Mouse (Mus musculus) myocyte (in vitro differentiated cells): ENCODE data around the gene Bmp15. TPM values are rescaled to one million over a fixed set of nuclear protein-coding genes. Genes with fewer than 3 reads are reported as not detected.

ENCODE experiments used
- H3K27me3 ChIP-seq: one replicate; pipeline ENCODE4 v1.6.1; 2011; ENCODE audit not compliant: control insufficient read depth, insufficient read depth, insufficient read length
- H3K36me3 ChIP-seq: one replicate; pipeline ENCODE4 v1.6.1; 2011; ENCODE audit not compliant: control insufficient read depth, insufficient read depth
- H3K4me2 ChIP-seq: one replicate; pipeline ENCODE4 v1.6.1; 2011; ENCODE audit warnings: low read depth, control low read depth
- H3K4me3 ChIP-seq: one replicate; pipeline ENCODE4 v1.5.1; 2011; ENCODE audit warnings: mild to moderate bottlenecking, control low read depth, moderate library complexity
- H3K79me2 ChIP-seq: one replicate; pipeline ENCODE4 v1.6.1; 2011; ENCODE audit not compliant: control insufficient read depth, insufficient read depth
- H3ac ChIP-seq: one replicate; pipeline ENCODE4 v1.6.1; 2011; ENCODE audit not compliant: control insufficient read depth, insufficient read length
- CEBPB ChIP-seq: IDR thresholded peaks from 2 replicates; pipeline ENCODE4 v1.6.1; 2011; ENCODE audit warnings: mild to moderate bottlenecking, moderate library complexity; ENCODE audit not compliant: poor library complexity, insufficient read depth, severe bottlenecking
- E2F4 ChIP-seq: IDR thresholded peaks from one replicate; pipeline ENCODE4 v1.6.1; 2011; ENCODE audit warnings: mild to moderate bottlenecking, control low read depth, moderate library complexity; ENCODE audit not compliant: insufficient read depth
- MYOD1 ChIP-seq, 3 experiments: IDR thresholded peaks; one replicate each; pipeline ENCODE4 v1.6.1; 2011; ENCODE audit warnings: control low read depth in 2 of 3, low read depth in 2 of 3, mild to moderate bottlenecking in 2 of 3, moderate library complexity in 1 of 3; ENCODE audit not compliant: insufficient read length in 2 of 3, control insufficient read depth in 1 of 3
- MYOG ChIP-seq, 3 experiments: IDR thresholded peaks; one replicate each; pipeline ENCODE4 v1.6.1; 2011; ENCODE audit warnings: control low read depth in 2 of 3, low read depth in 2 of 3, mild to moderate bottlenecking in 2 of 3; ENCODE audit not compliant: insufficient read length in 2 of 3, control insufficient read depth in 1 of 3, insufficient read depth in 1 of 3
- POLR2A ChIP-seq: IDR thresholded peaks from one replicate; pipeline ENCODE4 v1.6.1; 2011; ENCODE audit warnings: low read depth, mild to moderate bottlenecking, control low read depth, moderate library complexity; ENCODE audit not compliant: insufficient read length
- SRF ChIP-seq: IDR thresholded peaks from one replicate; pipeline ENCODE4 v1.6.1; 2011; ENCODE audit warnings: low read depth; ENCODE audit not compliant: control insufficient read depth, insufficient read length
- TCF12 ChIP-seq: IDR thresholded peaks from one replicate; pipeline ENCODE4 v1.6.1; 2011; ENCODE audit warnings: mild to moderate bottlenecking, control low read depth; ENCODE audit not compliant: poor library complexity, insufficient read depth, severe bottlenecking
- USF1 ChIP-seq: IDR thresholded peaks from one replicate; pipeline ENCODE4 v1.6.1; 2011; ENCODE audit warnings: low read depth, mild to moderate bottlenecking, control low read depth, moderate library complexity
- polyA plus RNA-seq: library from polyadenylated mRNA; unstranded; fragments of >200 nt; fragmentation: generic; extraction: Trizol; gene quantifications from one replicate; pipeline ENCODE4 v1.2.1, GENCODE M21; 2012; ENCODE audit warnings: missing spikeins

Gene Bmp15
- polyA plus RNA-seq, 1 experiment: not detected

DNA sequence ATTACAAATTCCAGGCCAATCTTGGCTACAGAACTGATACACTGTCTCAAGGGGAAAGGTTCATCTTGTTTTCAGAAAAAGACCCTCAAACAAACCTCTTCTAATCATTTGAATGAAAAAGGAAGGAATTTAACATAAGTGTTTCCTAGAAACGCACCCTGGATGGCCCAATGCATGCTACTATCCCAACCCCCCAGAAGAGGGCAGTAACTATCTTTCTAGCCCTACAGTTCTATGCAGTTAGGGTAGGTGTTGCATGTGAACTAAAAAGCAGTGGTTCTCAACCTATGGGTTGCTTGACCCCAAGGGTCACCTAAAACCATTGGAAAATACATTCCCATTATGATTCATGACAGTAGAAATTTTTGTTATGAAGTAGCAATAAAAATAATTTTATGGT is 3.5 kb upstream of the Bmp15 start:
- TF ChIP-seq E2F4: no peak
- no peak for TF ChIP-seq CEBPB
- no peak for TF ChIP-seq MYOD1 (IDR thresholded peaks at IDR 0.05; ENCODE audit: control insufficient read depth in 1 of 3, insufficient read length in 2 of 3, low read depth in 2 of 3)
- no peak for TF ChIP-seq SRF
- H3K4me3 ChIP-seq: no peak overlapping the region
- H3K4me2 ChIP-seq: no peak overlapping the region
- no peaks in the 10 kb centered on the region for H3K36me3 ChIP-seq
- no peaks in the 10 kb centered on the region for H3K79me2 ChIP-seq
- H3K27me3 ChIP-seq: no peaks in the 10 kb centered on the region
- no peak overlapping the region for H3ac ChIP-seq

DNA sequence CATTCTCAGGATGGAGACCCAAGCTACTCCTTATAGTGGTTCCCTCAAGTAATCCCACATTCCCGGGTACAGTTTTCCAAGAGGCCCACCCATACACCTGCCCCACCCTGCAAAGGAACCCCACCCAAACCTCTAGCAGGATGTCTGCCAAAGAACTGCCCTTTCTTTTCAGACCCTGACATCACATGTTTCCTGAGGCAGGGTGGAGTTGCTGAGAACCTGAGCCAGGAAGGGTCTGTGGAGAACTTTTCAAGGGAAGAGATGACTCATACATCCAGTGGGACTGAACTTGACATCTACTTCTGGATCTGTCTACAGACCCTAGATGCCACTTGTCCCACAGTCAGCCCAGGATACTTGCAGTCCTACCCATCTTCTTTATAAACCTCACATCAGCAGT is 2.8 kb downstream of the Bmp15 start:
- no peak overlapping the region for H3K4me2 ChIP-seq
- no peak overlapping the region for H3K4me3 ChIP-seq
- H3K36me3 ChIP-seq: no peaks in the 10 kb centered on the region
- H3K79me2 ChIP-seq: no peaks in the 10 kb centered on the region
- H3ac ChIP-seq: no peak overlapping the region
- TF ChIP-seq CEBPB (no peak), MYOG (IDR thresholded peaks at IDR 0.05; ENCODE audit: control insufficient read depth in 1 of 3, insufficient read depth in 1 of 3, insufficient read length in 2 of 3, low read depth in 2 of 3) (no peak), SRF (no peak), POLR2A (no peak), TCF12 (no peak), E2F4 (no peak), USF1 (no peak), MYOD1 (IDR thresholded peaks at IDR 0.05; ENCODE audit: control insufficient read depth in 1 of 3, insufficient read length in 2 of 3, low read depth in 2 of 3) (no peak)
- H3K27me3 ChIP-seq: no peaks in the 10 kb centered on the region

Other genes starting within 250 kb of the Bmp15 start
- gene AU022751, start 237.3 kb downstream of the Bmp15 start, polyA plus RNA-seq: not detected
- 0.02 TPM for gene Nudt10, start 147.7 kb downstream of the Bmp15 start, polyA plus RNA-seq
- 0.80 TPM for gene Shroom4, start 79.1 kb upstream of the Bmp15 start, polyA plus RNA-seq